Mouse (Mus musculus) cerebellum, adult 9-10 months (tissue): ENCODE data around the gene E2f3.

Experiments
- DNase-seq: peaks from one replicate; pipeline ENCODE4 v3.0.0; 2022

The E2f3 gene

GRCm38 (mm10) chr13:29977358-29977757 lies 8.5 kb downstream of the E2f3 start:
- no peak for DNase-seq

- DNase-seq = no peak
Measured at GRCm38 (mm10) chr13:29974066-29974465, 11.8 kb downstream of the E2f3 start.

GRCm38 (mm10) chr13:29973610-29974009 lies 12.3 kb downstream of the E2f3 start:
- no peak for DNase-seq

GRCm38 (mm10) chr13:29970333-29970732 lies 15.5 kb downstream of the E2f3 start:
- no peak for DNase-seq

GRCm38 (mm10) chr13:29968636-29969035 lies 17.2 kb downstream of the E2f3 start:
- DNase-seq = no peak

- no peak for DNase-seq
Measured at GRCm38 (mm10) chr13:29967367-29967766, 18.5 kb downstream of the E2f3 start.

GRCm38 (mm10) chr13:29966966-29967365 lies 18.9 kb downstream of the E2f3 start:
- no peak for DNase-seq

GRCm38 (mm10) chr13:29964087-29964486 lies 21.8 kb downstream of the E2f3 start:
- DNase-seq = no peak

GRCm38 (mm10) chr13:29960416-29960815 lies 25.4 kb downstream of the E2f3 start:
- DNase-seq = no peak

- DNase-seq = no peak
Measured at GRCm38 (mm10) chr13:29957731-29958254, 28.1 kb downstream of the E2f3 start.

- DNase-seq = peak; percentile 58
Measured at GRCm38 (mm10) chr13:29956821-29957421, 28.9 kb downstream of the E2f3 start.

GRCm38 (mm10) chr13:29955296-29955695 lies 30.6 kb downstream of the E2f3 start:
- DNase-seq = no peak

- DNase-seq = no peak
Measured at GRCm38 (mm10) chr13:29954741-29955140, 31.1 kb downstream of the E2f3 start.

- DNase-seq = no peak
Measured at GRCm38 (mm10) chr13:29953417-29954045, 32.3 kb downstream of the E2f3 start.

- no peak for DNase-seq
Measured at GRCm38 (mm10) chr13:29946045-29946444, 39.8 kb downstream of the E2f3 start.

- no peak for DNase-seq
Measured at GRCm38 (mm10) chr13:29944915-29945570, 40.8 kb downstream of the E2f3 start.

- no peak for DNase-seq
Measured at GRCm38 (mm10) chr13:29944493-29944892, 41.4 kb downstream of the E2f3 start.

- DNase-seq = peak; percentile 19
Measured at GRCm38 (mm10) chr13:29943541-29944039, 42.3 kb downstream of the E2f3 start.

GRCm38 (mm10) chr13:29940071-29940470 lies 45.8 kb downstream of the E2f3 start:
- DNase-seq = no peak

GRCm38 (mm10) chr13:29939399-29939798 lies 46.5 kb downstream of the E2f3 start:
- DNase-seq = no peak

GRCm38 (mm10) chr13:29938776-29939175 lies 47.1 kb downstream of the E2f3 start:
- DNase-seq = no peak

GRCm38 (mm10) chr13:29926168-29926567 lies 59.7 kb downstream of the E2f3 start:
- DNase-seq = no peak

- no peak for DNase-seq
Measured at GRCm38 (mm10) chr13:29919841-29920240, 66.0 kb downstream of the E2f3 start.

GRCm38 (mm10) chr13:29916561-29916960 lies 69.3 kb downstream of the E2f3 start:
- DNase-seq = no peak
